Mouse (Mus musculus) cerebellum, adult 2 months (tissue): ENCODE measurements around the gene Gfi1.

Source experiments
- CTCF ChIP-seq: fragments of 200-500 bp; IDR thresholded peaks from 2 replicates; pipeline ENCODE4 v1.5.1; 2011; ENCODE audit warnings: low read depth, mild to moderate bottlenecking, control low read depth, low read length, moderate library complexity, borderline replicate concordance; ENCODE audit not compliant: insufficient read depth
- POLR2A ChIP-seq: fragments of 200-500 bp; IDR thresholded peaks from 2 replicates; pipeline ENCODE4 v1.6.1; 2011; ENCODE audit warnings: low read length, control low read depth, borderline replicate concordance; ENCODE audit not compliant: insufficient read depth

DNA sequence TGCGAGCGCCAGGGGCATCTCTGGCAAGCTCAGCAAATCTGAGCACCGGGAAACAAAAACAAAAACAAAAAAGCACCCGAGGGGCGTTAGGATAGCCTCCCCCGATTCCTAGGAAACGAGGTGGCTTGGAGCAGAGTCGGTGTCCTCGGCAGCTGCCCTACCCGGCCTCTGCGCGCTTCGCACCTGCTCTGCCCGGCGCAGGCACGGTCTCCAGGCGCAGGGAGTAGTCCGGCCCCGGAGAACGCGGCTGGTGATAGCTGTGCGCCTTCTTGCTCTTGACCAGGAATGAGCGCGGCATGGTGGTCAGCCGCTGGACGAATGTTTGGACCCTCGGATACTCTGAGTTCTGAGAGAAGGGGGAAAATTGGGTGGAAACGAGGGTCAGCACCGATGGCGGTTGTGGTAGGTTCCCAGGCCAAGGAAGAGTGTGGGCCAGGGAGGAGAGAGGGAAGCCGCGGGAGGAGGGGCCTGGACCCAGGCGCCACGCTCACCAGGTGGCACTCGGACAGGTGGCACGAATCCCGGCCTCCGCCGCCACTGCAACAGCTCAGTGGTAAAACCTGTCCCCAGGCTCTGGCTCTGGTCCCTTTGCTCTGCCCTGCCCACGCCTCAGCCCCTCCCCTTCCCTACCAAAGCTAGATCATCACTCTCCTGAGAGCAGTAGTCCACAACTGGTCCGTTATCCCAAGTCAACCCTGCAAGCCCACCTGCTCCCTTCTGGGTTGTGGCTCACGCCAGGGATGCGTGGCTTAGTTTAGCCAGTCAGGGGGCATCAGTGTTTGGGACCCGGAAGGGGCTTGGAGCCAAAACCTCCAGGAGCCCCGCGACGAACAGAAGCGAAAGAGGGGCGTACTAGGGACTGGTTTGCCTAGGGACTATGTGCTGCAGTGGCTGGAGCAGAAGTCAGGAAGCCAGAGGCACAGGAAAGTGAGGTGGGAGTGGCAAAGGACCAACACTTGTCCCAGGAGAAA, 2.0 kb downstream of the Gfi1 start:
- TF ChIP-seq CTCF (no peak), POLR2A (no peak)
